Mouse (Mus musculus) midbrain, embryonic 12.5 days (tissue): Measurements from ENCODE around the gene Mex3a. TPM values are rescaled to one million over a fixed set of nuclear protein-coding genes. Genes with fewer than 3 reads are reported as not detected.

Experiments
- ATAC-seq: fragments of 200-750 bp; cut with Nextera tagmentation; 2 replicates; pipeline ENCODE4 v1.8.0; 2017; ENCODE audit warnings: low read depth, moderate TSS enrichment, moderate library complexity; ENCODE audit not compliant: low FRiP score
- H3K27ac ChIP-seq: fragments of 300-500 bp; sonication (generic); replicated peaks from 2 replicates; pipeline ENCODE4 v1.5.1; 2016; ENCODE audit warnings: mild to moderate bottlenecking
- H3K27me3 ChIP-seq: fragments of 300-500 bp; sonication (generic); 2 replicates; pipeline ENCODE4 v1.6.1; 2016; ENCODE audit warnings: mild to moderate bottlenecking
- H3K36me3 ChIP-seq: fragments of 300-500 bp; sonication (generic); 2 replicates; pipeline ENCODE4 v1.6.1; 2016
- H3K4me1 ChIP-seq: fragments of 300-500 bp; sonication (generic); 2 replicates; pipeline ENCODE4 v1.6.1; 2016
- H3K4me2 ChIP-seq: fragments of 300-500 bp; sonication (generic); replicated peaks from 2 replicates; pipeline ENCODE4 v1.6.1; 2016; ENCODE audit warnings: mild to moderate bottlenecking, moderate library complexity
- H3K4me3 ChIP-seq: fragments of 300-500 bp; sonication (generic); 2 replicates; pipeline ENCODE4 v1.5.1; 2016; ENCODE audit warnings: mild to moderate bottlenecking
- H3K9ac ChIP-seq: fragments of 300-500 bp; sonication (generic); replicated peaks from 2 replicates; pipeline ENCODE4 v1.6.1; 2016; ENCODE audit warnings: mild to moderate bottlenecking, moderate library complexity
- H3K9me3 ChIP-seq: fragments of 300-500 bp; sonication (generic); 2 replicates; pipeline ENCODE4 v1.6.1; 2016; ENCODE audit warnings: mild to moderate bottlenecking
- WGBS: fragments of 180-500 bp; shearing (Covaris S2); methylation state at CpG from one replicate; pipeline ENCODE4 v1.1.7; 2016; 5-methylcytosine and 5-hydroxymethylcytosine counted together
- polyA plus RNA-seq: library from polyadenylated mRNA; unstranded; fragments of >200 nt; fragmentation: Nextera tagmentation; extraction: Ambion mirVana; gene quantifications from 2 replicates; pipeline ENCODE4 v1.2.1, GENCODE M21; 2016

Gene Mex3a
- polyA plus RNA-seq, 1 experiment from 2014 or later = 47.8 TPM

GRCm38 (mm10) chr3:88552676-88553524 is 20.7 kb downstream of the Mex3a start, which contains the start of gene Lamtor2:
Lamtor2 (minus strand) TSS chr3:88553074.
- no peaks in the 10 kb centered on the region for H3K9me3 ChIP-seq
- H3K27me3 ChIP-seq = no peaks in the 10 kb centered on the region
- peak within 1 kb of the TSS; percentile 91 for H3K9ac ChIP-seq
- peak within 1 kb of the TSS; percentile 83 for H3K4me3 ChIP-seq
- WGBS = under 1% methylated on average over 48 of the region's 48 CpGs
- peak; percentile 90 for ATAC-seq
- H3K27ac ChIP-seq = peak within 1 kb of the TSS; percentile 96
- peak within 1 kb of the TSS; percentile 72 for H3K4me2 ChIP-seq
- H3K4me1 ChIP-seq = peaks cover 27% of the 10 kb centered on the region
- H3K36me3 ChIP-seq = peaks cover 25% of the 10 kb centered on the region

GRCm38 (mm10) chr3:88553525-88553879 is 21.3 kb downstream of the Mex3a start, which contains the start of gene Ubqln4:
Ubqln4 (plus strand) TSS chr3:88553758.
- ATAC-seq = peak; percentile 90
- H3K9me3 ChIP-seq = no peaks in the 10 kb centered on the region
- H3K4me3 ChIP-seq = peak within 1 kb of the TSS; percentile 83
- peaks cover 31% of the 10 kb centered on the region for H3K36me3 ChIP-seq
- H3K4me2 ChIP-seq = peak within 1 kb of the TSS; percentile 72
- peak within 1 kb of the TSS; percentile 91 for H3K9ac ChIP-seq
- H3K4me1 ChIP-seq = peaks cover 27% of the 10 kb centered on the region
- no peaks in the 10 kb centered on the region for H3K27me3 ChIP-seq
- WGBS = under 1% methylated on average over 34 of the region's 37 CpGs
- H3K27ac ChIP-seq = peak within 1 kb of the TSS; percentile 96

GRCm38 (mm10) chr3:88553880-88554586 is 21.8 kb downstream of the Mex3a start:
- peak; percentile 58 for ATAC-seq
- Histone ChIP-seq H3K4me2 (peak overlapping the region; percentile 72), H3K27me3 (no peaks in the 10 kb centered on the region), H3K4me1 (peaks cover 27% of the 10 kb centered on the region), H3K9me3 (no peaks in the 10 kb centered on the region), H3K27ac (peak overlapping the region; percentile 96), H3K9ac (peak overlapping the region; percentile 91), H3K4me3 (peak overlapping the region; percentile 83), H3K36me3 (peaks cover 37% of the 10 kb centered on the region)
- under 1% methylated on average over 41 of the region's 41 CpGs for WGBS

- Histone ChIP-seq H3K4me2 (peak overlapping the region; percentile 72), H3K4me3 (peak overlapping the region; percentile 83; the same call in 1 of the 2 replicates), H3K9me3 (no peaks in the 10 kb centered on the region), H3K4me1 (peaks cover 27% of the 10 kb centered on the region), H3K27me3 (no peaks in the 10 kb centered on the region), H3K9ac (peak overlapping the region; percentile 91), H3K36me3 (peaks cover 48% of the 10 kb centered on the region), H3K27ac (no peak overlapping the region)
- no peak for ATAC-seq
- 78% methylated on average over 5 of the region's 5 CpGs for WGBS
These were observed 22.9 kb downstream of the Mex3a start for GRCm38 (mm10) chr3:88555069-88555605.

GRCm38 (mm10) chr3:88555731-88556130 is 23.5 kb downstream of the Mex3a start:
- ATAC-seq = no peak
- H3K4me3 ChIP-seq = no peak overlapping the region
- no peak overlapping the region for H3K27ac ChIP-seq
- 95% methylated on average over 6 of the region's 6 CpGs for WGBS
- no peaks in the 10 kb centered on the region for H3K9me3 ChIP-seq
- H3K9ac ChIP-seq = peak overlapping the region; percentile 31; the same call in 1 of the 2 replicates
- peaks cover 27% of the 10 kb centered on the region for H3K4me1 ChIP-seq
- no peaks in the 10 kb centered on the region for H3K27me3 ChIP-seq
- H3K4me2 ChIP-seq = no peak overlapping the region
- H3K36me3 ChIP-seq = peaks cover 54% of the 10 kb centered on the region

- H3K4me3 ChIP-seq = no peak overlapping the region
- no peak for ATAC-seq
- no peaks in the 10 kb centered on the region for H3K27me3 ChIP-seq
- peaks cover 23% of the 10 kb centered on the region for H3K4me1 ChIP-seq
- H3K4me2 ChIP-seq = no peak overlapping the region
- H3K27ac ChIP-seq = no peak overlapping the region
- peaks cover 62% of the 10 kb centered on the region for H3K36me3 ChIP-seq
- WGBS = 92% methylated on average over 8 of the region's 8 CpGs
- no peak overlapping the region for H3K9ac ChIP-seq
- H3K9me3 ChIP-seq = no peaks in the 10 kb centered on the region
These were observed 24.4 kb downstream of the Mex3a start for GRCm38 (mm10) chr3:88556616-88557015.

- H3K4me2 ChIP-seq = no peak overlapping the region
- H3K9me3 ChIP-seq = no peaks in the 10 kb centered on the region
- peaks cover 20% of the 10 kb centered on the region for H3K4me1 ChIP-seq
- H3K27ac ChIP-seq = no peak overlapping the region
- H3K27me3 ChIP-seq = no peaks in the 10 kb centered on the region
- H3K36me3 ChIP-seq = peaks cover 92% of the 10 kb centered on the region
- H3K4me3 ChIP-seq = no peak overlapping the region
- no peak overlapping the region for H3K9ac ChIP-seq
- WGBS = 95% methylated on average over 9 of the region's 9 CpGs
- no peak for ATAC-seq
These were observed 27.4 kb downstream of the Mex3a start for GRCm38 (mm10) chr3:88559596-88559995.

GRCm38 (mm10) chr3:88561989-88562388 is 29.8 kb downstream of the Mex3a start:
- Histone ChIP-seq H3K9ac (no peak overlapping the region), H3K4me3 (no peak overlapping the region), H3K36me3 (peaks cover 99% of the 10 kb centered on the region), H3K27ac (peak overlapping the region; percentile 30; the same call in 1 of the 2 replicates), H3K27me3 (no peaks in the 10 kb centered on the region), H3K4me1 (peaks cover 7% of the 10 kb centered on the region; the same call in 1 of the 2 replicates), H3K9me3 (no peaks in the 10 kb centered on the region), H3K4me2 (no peak overlapping the region)
- WGBS = 67% methylated on average over 4 of the region's 4 CpGs
- peak; percentile 49; the same call in 1 of the 2 replicates for ATAC-seq

GRCm38 (mm10) chr3:88563442-88563841 is 31.2 kb downstream of the Mex3a start:
- Histone ChIP-seq H3K36me3 (peaks cover 99% of the 10 kb centered on the region), H3K4me2 (no peak overlapping the region), H3K9ac (no peak overlapping the region), H3K4me1 (peaks cover 7% of the 10 kb centered on the region; the same call in 1 of the 2 replicates), H3K27ac (no peak overlapping the region), H3K9me3 (no peaks in the 10 kb centered on the region), H3K27me3 (no peaks in the 10 kb centered on the region), H3K4me3 (no peak overlapping the region)
- ATAC-seq = no peak; the same call in 1 of the 2 replicates
- WGBS = 59% methylated on average over 4 of the region's 4 CpGs

GRCm38 (mm10) chr3:88563966-88564365 is 31.8 kb downstream of the Mex3a start:
- no peak for ATAC-seq
- peaks cover 99% of the 10 kb centered on the region for H3K36me3 ChIP-seq
- 93% methylated on average over 7 of the region's 7 CpGs for WGBS

GRCm38 (mm10) chr3:88566116-88566515 is 33.9 kb downstream of the Mex3a start:
- no peak overlapping the region for H3K4me3 ChIP-seq
- peaks cover 7% of the 10 kb centered on the region; the same call in 1 of the 2 replicates for H3K4me1 ChIP-seq
- no peak for ATAC-seq
- H3K27ac ChIP-seq = no peak overlapping the region
- no peaks in the 10 kb centered on the region for H3K27me3 ChIP-seq
- 89% methylated on average over 3 of the region's 3 CpGs for WGBS
- H3K36me3 ChIP-seq = peaks cover 97% of the 10 kb centered on the region
- H3K9ac ChIP-seq = no peak overlapping the region
- no peaks in the 10 kb centered on the region for H3K9me3 ChIP-seq
- no peak overlapping the region for H3K4me2 ChIP-seq

More at GRCm38 (mm10) chr3:88563966-88564365, 31.8 kb downstream of the Mex3a start:
- H3K27me3 ChIP-seq = no peaks in the 10 kb centered on the region
- H3K4me2 ChIP-seq = no peak overlapping the region
- no peak overlapping the region for H3K27ac ChIP-seq
- H3K4me1 ChIP-seq = peaks cover 7% of the 10 kb centered on the region; the same call in 1 of the 2 replicates
- no peaks in the 10 kb centered on the region for H3K9me3 ChIP-seq
- no peak overlapping the region for H3K4me3 ChIP-seq
- H3K9ac ChIP-seq = no peak overlapping the region
